Mouse (Mus musculus) myocyte (in vitro differentiated cells): ENCODE measurements around the gene Pitpnb.

Experiments
- E2F4 ChIP-seq: IDR thresholded peaks from one replicate; pipeline ENCODE4 v1.6.1; 2011; ENCODE audit warnings: mild to moderate bottlenecking, control low read depth, moderate library complexity; ENCODE audit not compliant: insufficient read depth
- POLR2AphosphoS2 ChIP-seq: IDR thresholded peaks from one replicate; pipeline ENCODE4 v1.6.1; 2011; ENCODE audit warnings: low read depth, control low read depth; ENCODE audit not compliant: insufficient read length

DNA sequence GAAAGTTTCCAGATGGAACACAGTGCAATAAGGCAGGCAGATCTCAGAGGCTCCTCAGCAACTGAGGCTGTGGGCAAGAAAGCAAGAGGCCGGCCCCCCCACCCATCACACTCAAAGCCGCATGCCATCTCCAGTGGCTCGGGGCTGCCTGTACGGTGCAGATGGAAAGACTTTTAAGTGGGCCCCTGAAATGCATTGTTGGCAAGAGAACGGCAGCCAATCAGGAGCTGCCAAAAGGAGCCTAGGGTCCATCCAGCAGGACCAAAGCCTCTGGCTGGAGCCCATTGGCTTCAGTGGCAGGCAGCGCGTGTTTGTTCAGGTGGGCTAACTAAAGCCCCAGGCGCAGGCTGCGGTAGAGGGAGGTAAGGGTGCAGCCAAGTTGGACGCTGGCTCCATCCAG, 65.2 kb downstream of the Pitpnb start:
- no peak for TF ChIP-seq POLR2AphosphoS2
- no peak for TF ChIP-seq E2F4
